Mouse (Mus musculus): ENCODE results near the gene P2rx6.

- TF ChIP-seq POLR2A (IDR thresholded peaks at IDR 0.05; ENCODE audit: extremely low read depth, insufficient read depth, low read length) (no peak), CTCF (IDR thresholded peaks at IDR 0.05; ENCODE audit: extremely low read depth, insufficient read depth, low read length) (no peak)
Measured at GRCm38 (mm10) chr16:17584555-17584954, 22.9 kb downstream of the P2rx6 start.

All from cortical plate, adult 2 months (tissue).